Mouse (Mus musculus): ENCODE measurements around the gene Spata18. TPM values are rescaled to one million over a fixed set of nuclear protein-coding genes. Genes with fewer than 3 reads are reported as not detected.
A peak's percentile ranks its signal among the peaks of the same experiment; 100 is the strongest.

Spata18 gene
- polyA plus RNA-seq, 1 experiment, result 1.7 TPM

DNA sequence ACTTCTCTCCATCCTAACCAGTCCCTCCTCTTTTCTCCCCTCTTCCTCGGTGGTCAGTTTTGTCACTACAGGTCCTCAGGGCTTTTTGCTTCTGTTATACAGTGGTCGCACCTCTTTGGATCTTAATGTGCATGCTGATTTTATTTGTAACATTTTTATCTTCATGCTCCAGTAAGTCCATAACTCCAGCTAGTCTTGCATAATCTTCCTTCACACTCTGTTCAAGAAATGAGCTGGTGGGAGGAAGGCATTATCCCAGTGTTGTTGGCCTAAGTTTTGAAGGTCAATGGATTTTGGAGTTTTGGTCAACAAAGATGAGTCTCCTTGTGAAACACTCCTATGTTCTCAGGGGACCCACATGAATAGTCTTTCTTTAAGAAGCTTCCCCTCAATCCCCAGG is 16.7 kb downstream of the Spata18 start:
- no peak for TF ChIP-seq CTCF (IDR thresholded peaks at IDR 0.05; ENCODE audit: borderline replicate concordance, extremely low read depth, insufficient read depth, insufficient read length)
- no peak for TF ChIP-seq POLR2A (IDR thresholded peaks at IDR 0.05; ENCODE audit: borderline replicate concordance, extremely low read depth, insufficient read depth, insufficient read length, poor library complexity, severe bottlenecking)

DNA sequence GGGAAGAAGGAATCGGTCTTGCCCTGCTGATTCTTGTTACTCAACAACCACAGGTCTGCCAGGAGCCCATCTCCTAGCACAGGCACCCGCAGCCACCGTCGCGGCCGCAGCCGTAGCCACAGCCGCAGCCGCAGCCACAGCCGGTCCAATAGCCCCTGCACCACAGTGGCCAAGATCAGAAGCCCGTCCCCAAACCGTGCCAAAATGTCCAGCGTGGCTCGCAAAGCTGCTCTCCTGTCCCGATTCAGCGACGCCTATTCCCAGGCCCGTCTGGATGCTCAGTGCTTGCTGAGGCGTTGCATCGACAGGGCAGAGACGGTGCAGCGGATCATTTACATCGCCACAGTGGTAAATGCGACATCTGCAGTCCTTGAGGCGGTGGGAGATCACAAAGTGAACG is 18.2 kb downstream of the Spata18 start:
- DNase-seq (ENCODE audit: low read depth), result no peak
- no peak for TF ChIP-seq CTCF (IDR thresholded peaks at IDR 0.05; ENCODE audit: borderline replicate concordance, extremely low read depth, insufficient read depth, insufficient read length)
- TF ChIP-seq POLR2A (IDR thresholded peaks at IDR 0.05; ENCODE audit: borderline replicate concordance, extremely low read depth, insufficient read depth, insufficient read length, poor library complexity, severe bottlenecking), result no peak

More for the DNA sequence above, 16.7 kb downstream of the Spata18 start:
- no peak for DNase-seq (ENCODE audit: low read depth)

DNA sequence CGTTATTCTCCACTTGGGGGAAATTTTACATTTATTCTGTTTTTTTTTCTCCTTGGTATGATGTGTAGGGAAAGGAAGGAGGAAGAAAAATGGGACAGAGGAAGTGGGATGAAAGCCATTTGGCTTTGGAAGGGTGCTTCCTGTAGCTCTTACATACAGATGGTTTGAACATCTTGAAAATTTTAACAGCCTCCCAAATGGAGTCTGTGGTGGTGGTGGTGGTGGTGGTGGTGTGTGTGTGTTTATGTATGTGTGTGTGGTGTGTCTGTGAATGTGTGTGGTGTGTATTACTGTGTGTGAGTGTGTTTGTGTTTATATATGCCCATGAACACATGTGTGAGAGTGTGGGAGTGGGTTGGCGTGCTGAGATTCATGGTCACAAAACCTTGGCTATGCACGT is 24.4 kb downstream of the Spata18 start:
- DNase-seq (ENCODE audit: low read depth), result peak; percentile 39
- TF ChIP-seq CTCF (IDR thresholded peaks at IDR 0.05; ENCODE audit: borderline replicate concordance, extremely low read depth, insufficient read depth, insufficient read length) (no peak), POLR2A (IDR thresholded peaks at IDR 0.05; ENCODE audit: borderline replicate concordance, extremely low read depth, insufficient read depth, insufficient read length, poor library complexity, severe bottlenecking) (no peak)

GRCm38 (mm10) chr5:73676626-73677025 is 25.4 kb downstream of the Spata18 start:
- peak; percentile 82 for DNase-seq (ENCODE audit: low read depth)
- no peak for TF ChIP-seq CTCF (IDR thresholded peaks at IDR 0.05; ENCODE audit: borderline replicate concordance, extremely low read depth, insufficient read depth, insufficient read length)
- TF ChIP-seq POLR2A (IDR thresholded peaks at IDR 0.05; ENCODE audit: borderline replicate concordance, extremely low read depth, insufficient read depth, insufficient read length, poor library complexity, severe bottlenecking), result no peak

DNA sequence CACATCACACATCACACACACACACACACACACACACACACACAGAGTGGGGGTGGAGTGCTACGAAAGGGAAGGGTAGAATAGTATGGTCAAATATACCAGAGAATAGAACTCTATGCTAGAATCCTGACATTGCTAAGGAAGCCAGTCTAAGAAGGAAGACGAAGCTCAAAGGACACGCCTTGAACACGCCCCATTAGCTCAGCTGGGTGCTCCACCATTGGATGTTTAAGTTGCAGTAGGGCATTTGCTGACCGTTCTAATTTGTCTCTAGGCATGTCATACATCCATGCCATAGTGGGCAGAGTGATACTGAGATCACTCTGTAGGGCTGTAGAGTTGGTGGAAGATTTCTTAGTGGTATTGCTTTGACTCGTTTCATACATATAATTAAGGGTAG is 32.0 kb downstream of the Spata18 start:
- no peak for TF ChIP-seq CTCF (IDR thresholded peaks at IDR 0.05; ENCODE audit: borderline replicate concordance, extremely low read depth, insufficient read depth, insufficient read length)
- DNase-seq (ENCODE audit: low read depth), result no peak

- TF ChIP-seq POLR2A (IDR thresholded peaks at IDR 0.05; ENCODE audit: borderline replicate concordance, extremely low read depth, insufficient read depth, insufficient read length, poor library complexity, severe bottlenecking) (no peak), CTCF (IDR thresholded peaks at IDR 0.05; ENCODE audit: borderline replicate concordance, extremely low read depth, insufficient read depth, insufficient read length) (no peak)
- DNase-seq (ENCODE audit: low read depth), result peak; percentile 51
These were observed 32.7 kb downstream of the Spata18 start for GRCm38 (mm10) chr5:73683706-73684409.

DNA sequence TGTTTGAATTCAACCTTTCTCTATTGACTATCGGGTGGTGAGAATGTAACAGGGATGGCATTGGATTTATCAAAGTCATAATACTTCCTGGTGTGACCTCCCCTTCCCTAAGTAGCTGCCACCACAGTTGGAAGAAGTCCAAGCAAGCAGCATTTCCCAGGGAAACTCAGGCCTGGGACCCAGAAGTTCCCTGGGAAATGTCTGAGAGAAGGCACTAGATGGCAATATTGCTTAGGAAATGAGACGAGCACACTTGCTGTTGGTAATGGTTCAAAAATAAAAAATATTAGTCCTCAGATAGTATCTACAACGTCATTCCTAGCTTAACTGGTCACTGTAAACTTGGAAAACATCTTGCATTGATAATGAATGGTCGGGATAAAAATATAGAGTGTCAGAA is 35.0 kb downstream of the Spata18 start:
- peak; percentile 83 for DNase-seq (ENCODE audit: low read depth)
- TF ChIP-seq CTCF (IDR thresholded peaks at IDR 0.05; ENCODE audit: borderline replicate concordance, extremely low read depth, insufficient read depth, insufficient read length) (peak; percentile 61; the same call in 1 of the 2 replicates), POLR2A (IDR thresholded peaks at IDR 0.05; ENCODE audit: borderline replicate concordance, extremely low read depth, insufficient read depth, insufficient read length, poor library complexity, severe bottlenecking) (no peak)

DNA sequence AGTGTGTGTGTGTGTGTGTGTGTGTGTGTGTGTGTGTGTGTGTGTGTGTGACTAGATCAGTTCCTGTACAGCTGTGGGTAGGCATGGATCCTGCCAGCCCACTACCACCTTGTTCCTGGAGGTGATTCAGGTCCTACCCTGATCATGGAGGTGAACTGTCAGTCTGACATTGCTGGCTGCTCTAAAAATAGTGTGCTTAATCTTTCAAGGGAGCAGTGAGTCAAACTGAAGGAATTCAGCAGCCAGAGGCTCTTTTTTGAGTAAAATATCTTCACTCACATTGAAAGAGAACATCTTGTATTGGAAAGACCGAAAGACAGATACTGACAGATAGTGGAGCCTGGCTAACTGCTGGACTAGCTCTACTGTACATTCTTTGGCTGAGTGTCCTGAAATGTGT is 37.4 kb downstream of the Spata18 start:
- DNase-seq (ENCODE audit: low read depth), result no peak
- no peak for TF ChIP-seq POLR2A (IDR thresholded peaks at IDR 0.05; ENCODE audit: borderline replicate concordance, extremely low read depth, insufficient read depth, insufficient read length, poor library complexity, severe bottlenecking)
- TF ChIP-seq CTCF (IDR thresholded peaks at IDR 0.05; ENCODE audit: borderline replicate concordance, extremely low read depth, insufficient read depth, insufficient read length), result no peak

GRCm38 (mm10) chr5:73690146-73690545 is 39.0 kb downstream of the Spata18 start:
- no peak for TF ChIP-seq CTCF (IDR thresholded peaks at IDR 0.05; ENCODE audit: borderline replicate concordance, extremely low read depth, insufficient read depth, insufficient read length)
- TF ChIP-seq POLR2A (IDR thresholded peaks at IDR 0.05; ENCODE audit: borderline replicate concordance, extremely low read depth, insufficient read depth, insufficient read length, poor library complexity, severe bottlenecking), result no peak
- no peak for DNase-seq (ENCODE audit: low read depth)

DNA sequence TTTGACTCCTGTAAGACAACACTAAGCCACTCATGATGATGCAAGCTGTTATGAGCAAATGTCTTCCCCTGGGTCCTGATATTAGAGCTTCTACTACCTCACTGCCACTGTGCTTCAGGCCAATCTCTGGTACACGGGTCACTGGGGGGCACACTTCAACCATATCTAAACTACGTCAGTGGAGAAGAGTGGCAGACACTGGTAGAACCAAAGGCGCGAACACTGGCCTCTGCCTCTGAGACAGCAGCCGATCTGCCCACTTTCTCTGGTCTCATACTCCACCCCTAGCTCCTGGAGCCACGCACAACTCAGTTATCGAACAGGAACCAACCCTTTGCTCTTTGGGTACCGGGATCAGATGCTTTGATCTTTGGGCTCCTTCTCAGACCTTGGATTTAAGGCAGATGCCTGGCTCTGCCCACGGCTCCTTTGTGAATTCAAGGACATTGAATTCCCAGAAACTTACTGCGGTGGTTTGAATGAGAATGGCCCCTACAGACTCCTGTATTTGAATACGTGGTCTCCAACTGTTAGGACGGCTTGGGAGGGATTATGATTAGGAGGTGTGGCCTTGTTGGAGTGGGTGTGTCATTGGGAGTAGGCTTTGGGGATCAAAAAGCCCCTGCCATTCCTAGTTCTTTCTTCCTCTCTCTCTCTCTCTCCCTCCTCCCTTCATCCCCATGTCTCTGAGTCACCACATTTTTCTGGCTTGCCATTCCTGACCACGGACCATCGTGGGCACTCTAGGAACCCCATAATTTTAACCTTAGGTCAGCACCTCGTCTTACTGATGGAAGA is 40.7 kb downstream of the Spata18 start:
- no peak for DNase-seq (ENCODE audit: low read depth)
- TF ChIP-seq CTCF (IDR thresholded peaks at IDR 0.05; ENCODE audit: borderline replicate concordance, extremely low read depth, insufficient read depth, insufficient read length) (no peak), POLR2A (IDR thresholded peaks at IDR 0.05; ENCODE audit: borderline replicate concordance, extremely low read depth, insufficient read depth, insufficient read length, poor library complexity, severe bottlenecking) (no peak)

DNA sequence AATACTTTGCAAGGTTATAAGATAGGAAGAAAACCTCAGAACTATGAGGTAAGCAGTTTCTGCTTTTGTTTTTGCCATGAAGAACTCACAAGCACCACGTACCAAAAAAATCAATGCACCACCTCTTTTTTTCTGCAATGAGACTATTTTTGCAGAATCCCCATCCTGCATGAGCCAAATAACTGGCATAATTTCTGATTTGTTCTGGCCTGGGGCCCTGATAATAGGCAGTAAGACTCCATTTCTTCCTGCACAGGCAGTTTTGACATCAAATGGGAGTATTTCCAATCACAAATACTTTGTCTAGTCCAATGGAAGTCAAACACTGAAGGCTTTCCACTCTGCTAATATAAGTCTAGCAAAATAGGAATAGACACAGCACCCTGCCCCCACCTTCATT is 42.6 kb downstream of the Spata18 start:
- no peak for DNase-seq (ENCODE audit: low read depth)
- TF ChIP-seq CTCF (IDR thresholded peaks at IDR 0.05; ENCODE audit: borderline replicate concordance, extremely low read depth, insufficient read depth, insufficient read length) (no peak), POLR2A (IDR thresholded peaks at IDR 0.05; ENCODE audit: borderline replicate concordance, extremely low read depth, insufficient read depth, insufficient read length, poor library complexity, severe bottlenecking) (no peak)
